Mouse (Mus musculus) liver, adult 2 months (tissue): ENCODE data around the gene Elp5. TPM values are rescaled to one million over a fixed set of nuclear protein-coding genes. Genes with fewer than 3 reads are reported as not detected.

Experiments
- DNase-seq: peaks from one replicate; pipeline ENCODE4 v3.0.0-alpha.2; 2011; ENCODE audit warnings: low read depth, low spot score; ENCODE audit errors: extremely low read depth
- H3K27ac ChIP-seq: fragments of 200-500 bp; replicated peaks from 2 replicates; pipeline ENCODE4 v1.5.1; 2012; ENCODE audit warnings: low read depth, mild to moderate bottlenecking, control low read depth, inconsistent platforms, low read length; ENCODE audit not compliant: insufficient read depth
- H3K27me3 ChIP-seq: fragments of 200-500 bp; 2 replicates; pipeline ENCODE4 v1.6.1; 2012; ENCODE audit warnings: mild to moderate bottlenecking, moderate library complexity, low read length, inconsistent platforms; ENCODE audit not compliant: control insufficient read depth, insufficient read depth
- H3K36me3 ChIP-seq: fragments of 200-500 bp; 2 replicates; pipeline ENCODE4 v1.6.1; 2012; ENCODE audit warnings: low read length, inconsistent platforms; ENCODE audit not compliant: control insufficient read depth, insufficient read depth
- H3K4me1 ChIP-seq: fragments of 200-500 bp; 2 replicates; pipeline ENCODE4 v1.6.1; 2011; ENCODE audit warnings: low read length; ENCODE audit not compliant: control insufficient read depth, insufficient read depth
- H3K4me3 ChIP-seq: fragments of 200-500 bp; 2 replicates; pipeline ENCODE4 v1.5.1; 2011; ENCODE audit warnings: low read depth, mild to moderate bottlenecking, control low read depth, low read length, moderate library complexity; ENCODE audit not compliant: insufficient read depth
- H3K79me2 ChIP-seq: fragments of 200-500 bp; 2 replicates; pipeline ENCODE4 v1.6.1; 2012; ENCODE audit warnings: inconsistent platforms, mild to moderate bottlenecking, low read length, moderate library complexity; ENCODE audit not compliant: control insufficient read depth, insufficient read depth
- H3K9ac ChIP-seq: fragments of 200-500 bp; 2 replicates; pipeline ENCODE4 v1.6.1; 2012; ENCODE audit warnings: low read depth, mild to moderate bottlenecking, control low read depth, inconsistent platforms, low read length
- CTCF ChIP-seq: fragments of 200-500 bp; IDR thresholded peaks from 2 replicates; pipeline ENCODE4 v1.5.1; 2011; ENCODE audit warnings: low read depth, low read length, control low read depth
- POLR2A ChIP-seq: fragments of 200-500 bp; IDR thresholded peaks from 2 replicates; pipeline ENCODE4 v1.6.1; 2011; ENCODE audit warnings: low read length, control low read depth; ENCODE audit not compliant: insufficient read depth; ENCODE audit errors: extremely low read depth
- WGBS: fragments of 180-500 bp; shearing (Covaris S2); methylation state at CpG from one replicate; pipeline ENCODE4 v1.1.7; 2018; 5-methylcytosine and 5-hydroxymethylcytosine counted together
- polyA plus RNA-seq: library from polyadenylated mRNA; depleted of rRNA; stranded (reverse); fragments of >200 nt; gene quantifications from 2 replicates; pipeline ENCODE4 v1.2.3, GENCODE M21; 2012
- total RNA-seq: library from RNA; depleted of rRNA; stranded (reverse); fragments of >200 nt; gene quantifications from 2 replicates; pipeline ENCODE4 v1.2.3, GENCODE M21; 2014

Elp5 gene
- total and polyA plus RNA-seq, 2 experiments, result 19.5 to 30.8 TPM

DNA sequence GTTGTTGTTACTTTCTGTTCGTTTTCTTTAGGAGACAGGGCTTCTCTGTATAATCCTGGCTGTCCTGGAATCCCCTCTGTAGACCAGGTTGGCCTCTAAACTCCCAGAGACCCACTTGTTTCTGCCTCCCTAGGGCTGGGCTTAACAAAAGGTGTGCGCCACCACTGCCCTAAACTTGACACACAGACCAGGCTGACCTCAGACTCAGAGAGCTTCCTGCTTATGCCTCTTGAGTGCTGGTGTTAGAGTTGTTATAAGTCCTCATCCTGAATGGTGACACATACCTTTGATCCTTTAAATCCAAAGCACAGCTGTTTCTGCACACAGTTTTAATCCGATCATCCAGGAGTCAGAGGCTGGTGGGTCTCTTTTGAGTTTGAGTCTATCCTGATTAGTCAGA lies 10.6 kb upstream of the Elp5 start:
- TF ChIP-seq CTCF, result no peak
- TF ChIP-seq POLR2A, result no peak
- Histone ChIP-seq H3K79me2 (peaks cover 16% of the 10 kb centered on the region; the same call in 1 of the 2 replicates), H3K9ac (no peak overlapping the region), H3K27ac (no peak overlapping the region; the same call in 1 of the 2 replicates), H3K4me1 (peaks cover 5% of the 10 kb centered on the region; the same call in 1 of the 2 replicates), H3K27me3 (no peaks in the 10 kb centered on the region), H3K36me3 (peaks cover 19% of the 10 kb centered on the region), H3K4me3 (no peak overlapping the region)
- 82% methylated on average over 3 of the region's 3 CpGs for WGBS
- DNase-seq, result no peak

DNA sequence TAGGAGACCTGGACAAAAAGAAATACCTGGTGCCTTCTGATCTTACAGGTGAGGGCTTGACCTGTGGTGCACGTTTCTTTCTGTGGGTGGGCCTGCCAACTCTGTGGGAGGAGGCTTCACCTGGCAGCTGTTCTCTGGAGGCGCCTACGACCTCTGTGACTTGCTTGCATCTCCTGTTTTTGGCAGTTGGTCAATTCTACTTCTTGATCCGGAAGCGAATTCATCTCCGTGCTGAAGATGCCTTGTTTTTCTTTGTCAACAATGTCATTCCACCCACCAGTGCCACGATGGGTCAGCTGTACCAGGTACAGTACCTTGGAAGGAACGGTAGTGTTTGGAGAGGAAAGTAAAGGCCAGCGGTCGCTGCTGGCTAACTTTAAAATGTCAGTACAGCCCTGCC lies 10.1 kb upstream of the Elp5 start:
- H3K27me3 ChIP-seq, result no peaks in the 10 kb centered on the region
- TF ChIP-seq POLR2A, result no peak
- TF ChIP-seq CTCF, result no peak
- peak overlapping the region; percentile 19; the same call in 1 of the 2 replicates for H3K27ac ChIP-seq
- WGBS, result 10% methylated on average over 10 of the region's 10 CpGs
- H3K9ac ChIP-seq, result peak overlapping the region; percentile 24
- H3K79me2 ChIP-seq, result peaks cover 16% of the 10 kb centered on the region; the same call in 1 of the 2 replicates
- H3K4me1 ChIP-seq, result peaks cover 5% of the 10 kb centered on the region; the same call in 1 of the 2 replicates
- peak; percentile 64 for DNase-seq
- peaks cover 23% of the 10 kb centered on the region for H3K36me3 ChIP-seq
- peak overlapping the region; percentile 1; the same call in 1 of the 2 replicates for H3K4me3 ChIP-seq

DNA sequence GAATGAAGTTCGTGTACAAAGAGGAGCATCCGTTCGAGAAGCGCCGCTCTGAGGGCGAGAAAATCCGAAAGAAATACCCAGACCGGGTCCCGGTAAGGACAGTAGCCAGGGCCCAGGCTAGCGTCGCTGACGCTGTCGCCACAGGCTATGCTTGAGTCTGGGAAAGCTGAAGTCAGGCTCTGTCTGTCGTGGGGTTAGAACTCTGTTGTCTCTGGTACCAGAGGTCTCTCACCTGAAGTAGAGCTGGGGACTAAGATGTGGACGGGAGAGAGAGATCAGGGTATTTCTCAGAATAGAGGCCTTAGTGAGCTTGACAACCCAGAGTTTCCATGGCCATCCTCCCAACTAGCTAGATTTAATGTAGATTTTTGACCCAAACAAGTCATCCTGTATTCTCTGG lies 9.4 kb upstream of the Elp5 start:
- Histone ChIP-seq H3K9ac (peak overlapping the region; percentile 96), H3K79me2 (peaks cover 16% of the 10 kb centered on the region; the same call in 1 of the 2 replicates), H3K4me3 (peak overlapping the region; percentile 97), H3K27ac (peak overlapping the region; percentile 94), H3K36me3 (peaks cover 24% of the 10 kb centered on the region), H3K4me1 (peaks cover 5% of the 10 kb centered on the region; the same call in 1 of the 2 replicates), H3K27me3 (no peaks in the 10 kb centered on the region)
- no peak for TF ChIP-seq CTCF
- no peak for TF ChIP-seq POLR2A
- 0% methylated on average over 15 of the region's 15 CpGs for WGBS
- DNase-seq, result no peak

- peak within 1 kb of the TSS; percentile 97 for H3K4me3 ChIP-seq
- peak; percentile 96 for DNase-seq
- TF ChIP-seq CTCF, result 0 out of 2 replicates have a peak, but pooled peaks have one; percentile 11
- peak; percentile 32; the same call in 1 of the 2 replicates for TF ChIP-seq POLR2A
- H3K27me3 ChIP-seq, result no peaks in the 10 kb centered on the region
- H3K36me3 ChIP-seq, result peaks cover 28% of the 10 kb centered on the region
- WGBS, result under 1% methylated on average over 40 of the region's 40 CpGs
- H3K4me1 ChIP-seq, result peaks cover 5% of the 10 kb centered on the region; the same call in 1 of the 2 replicates
- H3K79me2 ChIP-seq, result peaks cover 10% of the 10 kb centered on the region; the same call in 1 of the 2 replicates
- H3K27ac ChIP-seq, result peak within 1 kb of the TSS; percentile 95
- peak within 1 kb of the TSS; percentile 96 for H3K9ac ChIP-seq
Measured at GRCm38 (mm10) chr11:69990850-69991691, 8.8 kb upstream of the Elp5 start, which contains the start of gene Gabarap. TSS of gene Gabarap (plus strand) at chr11:69991143.

- Histone ChIP-seq H3K36me3 (peaks cover 32% of the 10 kb centered on the region), H3K27ac (0 out of 2 replicates have a peak overlapping the region, but pooled peaks have one; percentile 2), H3K27me3 (no peaks in the 10 kb centered on the region), H3K9ac (no peak overlapping the region), H3K79me2 (peaks cover 6% of the 10 kb centered on the region; the same call in 1 of the 2 replicates), H3K4me1 (peaks cover 5% of the 10 kb centered on the region; the same call in 1 of the 2 replicates), H3K4me3 (no peak overlapping the region)
- TF ChIP-seq POLR2A (no peak), CTCF (no peak)
- WGBS, result 96% methylated on average over 8 of the region's 8 CpGs
- no peak for DNase-seq
Measured at GRCm38 (mm10) chr11:69989949-69990348, 7.6 kb upstream of the Elp5 start.
